8 mouse cellular contexts compared by ENCODE assay signal in the genomic region with DNA sequence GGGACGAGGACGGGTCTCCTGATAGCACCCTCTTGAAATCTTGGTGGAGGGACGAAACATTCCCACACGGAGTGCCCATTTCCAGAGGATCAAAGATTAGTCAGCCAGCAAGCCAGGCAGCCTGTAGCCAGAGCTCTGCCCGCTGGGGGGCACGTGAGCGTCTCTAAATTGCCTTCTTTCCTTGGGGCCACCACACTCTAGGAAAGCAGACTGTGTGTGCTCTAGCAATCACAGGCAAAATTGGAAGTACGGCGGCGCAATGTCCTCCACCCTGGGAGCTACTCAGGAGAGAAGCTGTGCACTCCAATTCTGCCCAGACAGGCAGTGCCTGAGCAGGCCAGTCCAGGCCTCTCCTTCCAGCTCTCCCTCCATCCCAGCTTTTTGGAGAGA.
DNase-seq lines count a peak whose midpoint lies in the region; ATAC-seq and TF ChIP-seq lines count a peak whose summit lies in the region.

No protein-coding gene starts in this region.

- no peaks in the 10 kb centered on the region for H3K27me3 ChIP-seq in lung, embryonic 15.5 days
- H3K27me3 ChIP-seq in hindbrain, embryonic 15.5 days = no peaks in the 10 kb centered on the region
- no peaks in the 10 kb centered on the region for H3K27me3 ChIP-seq in midbrain, embryonic 16.5 days (ENCODE audit: control insufficient read depth, insufficient read depth, low read depth, low read length)

- no peak for TF ChIP-seq CTCF in cortical plate, adult 2 months (IDR thresholded peaks at IDR 0.05; ENCODE audit: extremely low read depth, insufficient read depth, low read length)

- H3K36me3 ChIP-seq in lung, embryonic 15.5 days = no peaks in the 10 kb centered on the region
- no peaks in the 10 kb centered on the region for H3K36me3 ChIP-seq in hindbrain, embryonic 15.5 days
- no peaks in the 10 kb centered on the region for H3K36me3 ChIP-seq in midbrain, embryonic 16.5 days (ENCODE audit: control insufficient read depth, insufficient read depth, low read length)

- WGBS in lung, embryonic 15.5 days = 74% methylated on average over 10 of the region's 10 CpGs
- 38% methylated on average over 10 of the region's 10 CpGs for WGBS in hindbrain, embryonic 15.5 days
- 28% methylated on average over 10 of the region's 10 CpGs for WGBS in midbrain, embryonic 16.5 days

- TF ChIP-seq POLR2A in cortical plate, adult 2 months (IDR thresholded peaks at IDR 0.05; ENCODE audit: extremely low read depth, insufficient read depth, low read length) = peak; percentile 35; the same call in 1 of the 2 replicates

- ATAC-seq in lung, embryonic 15.5 days (ENCODE audit: borderline replicate concordance, extremely low read depth, low FRiP score, low TSS enrichment) = no peak
- ATAC-seq in hindbrain, embryonic 15.5 days (ENCODE audit: low FRiP score, low read depth) = peak; percentile 12; the same call in 1 of the 2 replicates
- peak; percentile 17 for ATAC-seq in midbrain, embryonic 16.5 days
- no peak for ATAC-seq in erythroid progenitor cell, adult 5-6 weeks (replicated peaks; ENCODE audit: low FRiP score, poor library complexity, severe bottlenecking)

- no peak for DNase-seq in lung, postnatal 4 days
- DNase-seq in adrenal gland, adult 8-10 months = no peak
- no peak for DNase-seq in ovary, postnatal 14 days (ENCODE audit: low spot score)

- peaks cover 38% of the 10 kb centered on the region for H3K4me1 ChIP-seq in lung, embryonic 15.5 days
- H3K4me1 ChIP-seq in cortical plate, adult 2 months (ENCODE audit: control insufficient read depth, insufficient read depth, low read length) = peaks cover 13% of the 10 kb centered on the region
- H3K4me1 ChIP-seq in hindbrain, embryonic 15.5 days (replicated peaks) = peaks cover 71% of the 10 kb centered on the region
- peaks cover 55% of the 10 kb centered on the region for H3K4me1 ChIP-seq in midbrain, embryonic 16.5 days (ENCODE audit: control insufficient read depth, insufficient read depth, low read length)

- H3K9me3 ChIP-seq in lung, embryonic 15.5 days = no peaks in the 10 kb centered on the region
- H3K9me3 ChIP-seq in hindbrain, embryonic 15.5 days = no peaks in the 10 kb centered on the region
- no peaks in the 10 kb centered on the region for H3K9me3 ChIP-seq in midbrain, embryonic 16.5 days (replicated peaks; ENCODE audit: control insufficient read depth, low read length, poor library complexity, severe bottlenecking)

- no peak overlapping the region for H3K9ac ChIP-seq in lung, embryonic 15.5 days
- H3K9ac ChIP-seq in hindbrain, embryonic 15.5 days = peak overlapping the region; percentile 51
- peak overlapping the region; percentile 71 for H3K9ac ChIP-seq in midbrain, embryonic 16.5 days (ENCODE audit: low read depth, low read length)

- 0 out of 2 replicates have a peak overlapping the region, but pooled peaks have one; percentile 39 for H3K27ac ChIP-seq in lung, embryonic 15.5 days
- peak overlapping the region; percentile 83 for H3K27ac ChIP-seq in cortical plate, adult 2 months (ENCODE audit: insufficient read depth, low read length)
- H3K27ac ChIP-seq in hindbrain, embryonic 15.5 days (replicated peaks) = peak overlapping the region; percentile 87
- H3K27ac ChIP-seq in midbrain, embryonic 16.5 days (ENCODE audit: low read length) = peak overlapping the region; percentile 88

- H3K4me2 ChIP-seq in lung, embryonic 15.5 days = no peak overlapping the region
- H3K4me2 ChIP-seq in hindbrain, embryonic 15.5 days = peak overlapping the region; percentile 61
- H3K4me2 ChIP-seq in midbrain, embryonic 16.5 days (ENCODE audit: low read length) = peak overlapping the region; percentile 69

- no peak overlapping the region for H3K4me3 ChIP-seq in lung, embryonic 15.5 days
- H3K4me3 ChIP-seq in cortical plate, adult 2 months (ENCODE audit: insufficient read depth, low read length) = peak overlapping the region; percentile 77
- H3K4me3 ChIP-seq in hindbrain, embryonic 15.5 days = peak overlapping the region; percentile 35
- peak overlapping the region; percentile 35 for H3K4me3 ChIP-seq in midbrain, embryonic 16.5 days (ENCODE audit: low read depth, low read length)

Comparison
In these comparisons a context has a peak if more than half of its experiments do, and no peak if none do; other contexts are left out.
1. ATAC-seq: peak in hindbrain, embryonic 15.5 days (single experiment) and midbrain, embryonic 16.5 days (single experiment); none in lung, embryonic 15.5 days (single experiment) and erythroid progenitor cell, adult 5-6 weeks (single experiment).
2. Peak in every context shown above with its lines, with median percentiles within 50 percentile points of each other: H3K27ac ChIP-seq.